Mouse (Mus musculus): ENCODE data around the gene Itgb3.

GRCm38 (mm10) chr11:104630185-104630835 is 22.5 kb downstream of the Itgb3 start:
- TF ChIP-seq GATA1 (IDR thresholded peaks at IDR 0.05; ENCODE audit: borderline replicate concordance, low read length) (no peak), FLI1 (IDR thresholded peaks at IDR 0.05; ENCODE audit: low read length) (no peak)

All from megakaryocyte, embryonic 14.5 days (primary cell).